Mouse (Mus musculus) ES-E14 (cell line): Measurements from ENCODE around the gene Tssk2.

Experiments
- HCFC1 ChIP-seq: IDR thresholded peaks from 2 replicates; pipeline ENCODE4 v1.6.1; 2012; ENCODE audit warnings: low read length, inconsistent platforms, borderline replicate concordance; ENCODE audit not compliant: insufficient read depth
- MAFK ChIP-seq: IDR thresholded peaks from 2 replicates; pipeline ENCODE4 v1.6.1; 2014; ENCODE audit warnings: mild to moderate bottlenecking, low read depth, low read length, inconsistent platforms; ENCODE audit not compliant: insufficient read depth
- ZC3H11A ChIP-seq: IDR thresholded peaks from 2 replicates; pipeline ENCODE4 v1.6.1; 2012; ENCODE audit warnings: low read depth, mild to moderate bottlenecking, inconsistent platforms, low read length, borderline replicate concordance

GRCm38 (mm10) chr16:17943466-17943865 lies 45.0 kb downstream of the Tssk2 start:
- TF ChIP-seq MAFK = no peak
- no peak for TF ChIP-seq ZC3H11A
- no peak for TF ChIP-seq HCFC1
